Mouse (Mus musculus) spleen, adult 2 months (tissue): Measurements from ENCODE around the gene Nos2. TPM values are rescaled to one million over a fixed set of nuclear protein-coding genes. Genes with fewer than 3 reads are reported as not detected.
A peak's percentile ranks its signal among the peaks of the same experiment; 100 is the strongest.

Source experiments
- DNase-seq, 2 experiments: peaks; one replicate each; pipeline versions ENCODE4 v3.0.0 to v3.0.0-alpha.2; 2012 to 2021; ENCODE audit warnings: low spot score in 2 of 2, low read depth in 1 of 2
- H3K27ac ChIP-seq: fragments of 200-500 bp; 2 replicates; pipeline ENCODE4 v1.5.1; 2012; ENCODE audit warnings: low read length, inconsistent platforms; ENCODE audit not compliant: insufficient read depth
- H3K27me3 ChIP-seq: fragments of 200-500 bp; 2 replicates; pipeline ENCODE4 v1.6.1; 2012; ENCODE audit warnings: mild to moderate bottlenecking, moderate library complexity, low read length, inconsistent platforms; ENCODE audit not compliant: control insufficient read depth, insufficient read depth
- H3K36me3 ChIP-seq: fragments of 200-500 bp; 2 replicates; pipeline ENCODE4 v1.6.1; 2012; ENCODE audit warnings: mild to moderate bottlenecking, low read length, inconsistent platforms; ENCODE audit not compliant: control insufficient read depth, insufficient read depth
- H3K4me1 ChIP-seq: fragments of 200-500 bp; 2 replicates; pipeline ENCODE4 v1.6.1; 2011; ENCODE audit warnings: inconsistent platforms; ENCODE audit not compliant: control insufficient read depth, insufficient read depth, insufficient read length
- H3K4me3 ChIP-seq: fragments of 200-500 bp; 2 replicates; pipeline ENCODE4 v1.5.1; 2011; ENCODE audit warnings: mild to moderate bottlenecking, inconsistent platforms; ENCODE audit not compliant: insufficient read depth, insufficient read length; ENCODE audit errors: extremely low read depth
- CTCF ChIP-seq: fragments of 200-500 bp; IDR thresholded peaks from 2 replicates; pipeline ENCODE4 v1.5.1; 2011; ENCODE audit warnings: mild to moderate bottlenecking, inconsistent platforms; ENCODE audit not compliant: insufficient read depth, insufficient read length, insufficient replicate concordance; ENCODE audit errors: extremely low read depth
- POLR2A ChIP-seq: fragments of 200-500 bp; IDR thresholded peaks from 2 replicates; pipeline ENCODE4 v1.6.1; 2011; ENCODE audit warnings: low read depth, low read length, inconsistent platforms
- whole genome bisulfite sequencing: fragments of 180-500 bp; shearing (Covaris S2); methylation state at CpG from one replicate; pipeline ENCODE4 v1.1.7; 2018; 5-methylcytosine and 5-hydroxymethylcytosine counted together
- polyA plus RNA-seq: library from polyadenylated mRNA; depleted of rRNA; stranded (reverse); fragments of >200 nt; gene quantifications from 2 replicates; pipeline ENCODE4 v1.2.3, GENCODE M21; 2012

Gene Nos2
- polyA plus RNA-seq, 1 experiment, result 1.2 TPM

DNA sequence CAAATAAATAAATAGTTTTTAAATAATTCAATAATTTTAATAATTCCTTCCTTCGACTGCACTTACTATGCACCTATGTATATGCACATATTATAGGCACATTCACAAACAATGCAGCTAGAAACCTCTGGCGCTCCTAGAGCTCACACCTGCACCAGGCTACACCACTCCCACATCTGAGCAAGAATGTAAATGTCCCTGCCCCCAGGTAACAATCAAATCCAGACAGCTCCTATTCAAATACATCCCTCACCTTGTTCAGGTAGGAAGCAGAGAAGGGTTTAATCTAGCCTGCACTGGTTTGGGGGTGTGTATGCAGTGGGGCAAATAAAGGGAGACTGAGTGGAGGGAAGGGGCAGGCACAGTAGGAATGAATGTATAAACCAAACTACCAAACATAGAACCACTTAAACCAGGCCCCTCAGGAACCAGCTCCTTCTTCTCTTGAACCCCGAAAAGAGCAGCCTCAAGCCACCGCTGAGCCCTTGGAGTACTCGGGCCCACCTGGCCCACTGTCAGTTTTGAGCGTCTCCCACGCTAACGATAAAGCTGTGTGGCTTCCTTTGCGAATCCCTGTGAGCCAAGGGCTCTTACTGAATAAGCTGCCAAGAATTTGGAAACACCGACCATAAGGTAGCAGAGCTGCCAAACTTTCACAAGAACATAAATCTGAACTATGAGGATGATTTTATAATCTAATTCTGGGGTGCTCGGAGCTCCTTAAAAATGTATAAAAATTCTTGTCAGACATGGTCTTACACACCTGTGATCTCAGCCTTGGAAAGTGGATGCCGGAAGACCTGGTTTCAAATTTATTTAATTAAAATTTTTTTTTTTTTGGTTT, 57.8 kb downstream of the Nos2 start:
- Histone ChIP-seq H3K27me3 (no peaks in the 10 kb centered on the region), H3K4me1 (peaks cover 14% of the 10 kb centered on the region), H3K36me3 (peaks cover 32% of the 10 kb centered on the region), H3K4me3 (no peak overlapping the region), H3K27ac (no peak overlapping the region)
- TF ChIP-seq CTCF (no peak), POLR2A (no peak)
- WGBS, result 91% methylated on average over 12 of the region's 12 CpGs
- DNase-seq, result no peak

DNA sequence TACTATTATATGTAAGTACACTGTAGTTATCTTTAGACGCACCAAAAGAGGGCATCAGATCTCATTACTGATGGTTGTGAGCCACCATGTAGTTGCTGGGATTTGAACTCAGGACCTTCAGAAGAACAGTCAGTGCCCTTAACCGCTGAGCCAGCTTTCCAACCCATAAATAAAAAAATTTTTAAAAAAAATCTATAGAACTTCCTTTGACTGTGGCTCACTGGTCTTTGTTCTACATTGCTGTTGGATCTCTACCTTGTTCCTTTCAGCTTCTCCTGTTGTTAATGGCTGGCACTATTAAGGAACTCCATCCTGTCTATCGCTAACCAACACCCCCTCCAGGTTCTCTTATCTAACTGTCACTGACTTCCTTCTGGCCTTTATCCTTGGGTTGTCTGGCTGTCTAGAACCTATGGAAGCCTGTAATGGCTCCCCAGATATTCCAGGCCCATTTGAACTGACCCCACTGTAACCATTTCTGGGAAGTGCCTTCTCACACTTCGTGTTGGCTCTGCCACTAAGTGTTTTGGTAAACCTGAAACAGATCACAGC, 59.6 kb downstream of the Nos2 start:
- Histone ChIP-seq H3K4me1 (peaks cover 20% of the 10 kb centered on the region), H3K27ac (no peak overlapping the region), H3K36me3 (peaks cover 21% of the 10 kb centered on the region), H3K27me3 (no peaks in the 10 kb centered on the region), H3K4me3 (no peak overlapping the region)
- TF ChIP-seq POLR2A (no peak), CTCF (no peak)
- DNase-seq, result no peak
- 64% methylated on average over 4 of the region's 4 CpGs for WGBS

DNA sequence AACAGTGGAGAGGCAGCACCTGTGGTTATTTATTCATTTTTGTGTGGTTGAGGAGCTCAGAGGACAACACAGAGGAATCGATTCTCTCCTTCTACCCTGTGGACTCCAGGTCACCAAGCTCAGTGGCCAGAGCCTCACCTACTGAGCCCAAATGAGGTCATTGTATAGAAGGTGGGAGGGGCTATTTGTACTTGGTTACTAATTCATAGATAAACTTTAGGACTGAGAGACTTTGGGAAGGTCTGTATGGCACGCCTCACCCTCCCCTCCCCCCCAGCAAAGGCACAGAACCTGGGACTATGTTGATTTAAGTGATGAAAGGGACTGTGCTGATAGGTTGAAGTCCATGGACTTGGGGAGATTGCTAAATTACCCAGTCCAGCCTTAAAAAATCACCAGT, 61.5 kb downstream of the Nos2 start:
- peaks cover 22% of the 10 kb centered on the region for H3K4me1 ChIP-seq
- TF ChIP-seq POLR2A (no peak), CTCF (no peak)
- no peaks in the 10 kb centered on the region for H3K27me3 ChIP-seq
- no peak overlapping the region for H3K27ac ChIP-seq
- H3K36me3 ChIP-seq, result peaks cover 7% of the 10 kb centered on the region
- no peak overlapping the region for H3K4me3 ChIP-seq
- 50% methylated on average over 2 of the region's 2 CpGs for WGBS
- no peak for DNase-seq

DNA sequence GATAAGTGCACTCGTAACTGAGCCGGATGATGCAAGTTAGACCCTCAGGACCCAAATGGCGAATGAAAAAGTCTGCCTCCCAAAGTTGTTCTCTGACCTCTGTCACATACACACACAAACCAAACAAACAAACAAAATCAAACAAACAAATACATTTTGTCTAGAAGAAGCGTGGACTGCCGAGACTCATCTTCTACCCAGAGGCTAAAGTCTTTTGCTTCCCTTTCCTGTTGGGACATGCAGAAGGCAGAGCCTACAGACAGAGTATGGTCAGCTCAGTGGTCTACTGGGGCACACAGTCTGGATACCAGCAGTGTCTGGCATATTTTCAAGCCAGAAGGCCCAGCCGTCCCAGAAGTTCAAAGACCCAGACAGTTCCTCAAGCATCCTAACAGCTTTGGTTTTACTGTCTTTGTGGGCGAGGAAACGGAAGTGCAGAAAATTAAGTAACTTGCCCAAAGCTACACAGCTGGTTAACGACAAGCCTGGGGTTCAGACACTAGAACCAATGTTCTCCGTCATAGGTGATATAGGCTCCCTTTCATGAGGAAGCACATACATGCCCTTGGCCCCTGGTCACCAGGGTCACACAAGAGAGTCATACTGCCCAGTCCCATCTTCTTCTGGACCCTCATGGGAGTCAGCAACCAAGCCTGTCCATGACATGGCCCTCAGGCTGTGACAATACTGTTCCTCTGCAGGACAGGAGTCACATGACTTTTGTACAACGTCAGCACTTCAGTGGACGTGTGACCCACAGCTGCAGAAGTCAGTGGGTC, 62.1 kb downstream of the Nos2 start:
- TF ChIP-seq POLR2A (no peak), CTCF (no peak)
- Histone ChIP-seq H3K4me1 (peaks cover 22% of the 10 kb centered on the region), H3K27ac (peak overlapping the region; percentile 83), H3K27me3 (no peaks in the 10 kb centered on the region), H3K4me3 (peak overlapping the region; percentile 75; the same call in 1 of the 2 replicates), H3K36me3 (peaks cover 1% of the 10 kb centered on the region)
- peak; percentile 25 to 26 for DNase-seq
- WGBS, result 13% methylated on average over 12 of the region's 12 CpGs

DNA sequence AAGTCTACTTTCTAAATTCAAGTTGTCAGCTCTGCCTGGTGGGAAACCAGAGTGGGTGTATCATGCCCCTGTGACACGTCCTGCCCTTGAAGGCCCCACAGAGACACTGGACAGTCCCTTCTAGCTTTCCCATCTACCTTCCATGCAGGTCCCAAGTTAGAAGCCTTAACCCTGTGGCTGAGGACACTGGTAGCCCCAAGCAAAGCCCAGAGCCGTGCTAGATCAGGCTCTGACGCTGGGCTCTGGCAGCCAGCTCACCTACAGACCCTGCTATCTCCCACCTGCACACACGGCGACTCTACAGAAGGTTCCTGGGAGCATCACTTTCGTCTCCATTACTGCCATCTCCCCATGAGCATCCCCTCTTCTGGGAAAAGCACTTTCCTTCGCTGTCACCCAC, 63.0 kb downstream of the Nos2 start:
- peaks cover 22% of the 10 kb centered on the region for H3K4me1 ChIP-seq
- H3K27ac ChIP-seq, result peak overlapping the region; percentile 83
- H3K36me3 ChIP-seq, result no peaks in the 10 kb centered on the region; the same call in 1 of the 2 replicates
- no peaks in the 10 kb centered on the region for H3K27me3 ChIP-seq
- WGBS, result 20% methylated on average over 7 of the region's 7 CpGs
- no peak for DNase-seq
- H3K4me3 ChIP-seq, result peak overlapping the region; percentile 75
- no peak for TF ChIP-seq POLR2A
- no peak for TF ChIP-seq CTCF

DNA sequence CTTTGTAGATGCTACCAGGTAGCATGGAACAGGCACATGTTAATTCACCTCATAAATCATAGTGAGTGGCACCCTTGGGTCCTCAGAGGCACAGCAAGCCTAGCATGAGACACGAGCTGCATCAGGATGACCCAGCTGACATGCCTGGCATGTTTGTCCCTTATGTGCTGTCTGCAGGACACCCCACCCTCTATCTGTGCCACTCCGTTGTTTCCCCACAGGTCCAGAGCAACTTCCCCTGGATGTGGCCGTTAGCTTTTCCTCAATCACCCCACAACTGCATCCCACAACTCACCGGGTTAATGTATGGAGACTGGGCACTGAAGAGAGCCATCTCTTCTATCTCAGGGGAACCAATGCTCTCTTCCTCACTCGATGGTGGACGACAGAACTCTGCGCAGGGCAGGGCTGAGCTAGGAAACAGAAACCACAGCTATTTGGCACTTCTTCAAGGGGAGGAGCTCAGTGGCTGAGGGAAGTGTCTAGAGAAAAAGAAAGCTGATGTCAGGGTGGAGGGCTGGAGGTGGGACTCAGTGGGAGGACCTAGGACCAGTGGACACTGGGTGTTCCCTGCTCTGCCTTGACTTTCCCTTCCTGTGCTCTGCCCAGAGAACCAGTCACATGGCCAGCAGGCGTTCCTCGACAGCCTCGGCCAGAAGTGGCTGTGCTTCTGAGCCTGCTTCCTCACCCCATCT, 64.0 kb downstream of the Nos2 start, which contains the start of gene Lgals9:
Gene Lgals9 (minus strand): TSS at position 464 of the 695 bp plus-strand sequence.
- H3K27me3 ChIP-seq, result no peaks in the 10 kb centered on the region
- H3K4me1 ChIP-seq, result peaks cover 22% of the 10 kb centered on the region
- TF ChIP-seq CTCF (no peak), POLR2A (peak; percentile 86)
- peak within 1 kb of the TSS; percentile 83 for H3K27ac ChIP-seq
- under 1% methylated on average over 10 of the region's 10 CpGs for WGBS
- DNase-seq, result peak; percentile 57 to 75
- peak within 1 kb of the TSS; percentile 75 for H3K4me3 ChIP-seq
- H3K36me3 ChIP-seq, result no peaks in the 10 kb centered on the region
